Mouse (Mus musculus) heart, postnatal 0 days (tissue): ENCODE results near the gene Lgr5. TPM values are rescaled to one million over a fixed set of nuclear protein-coding genes. Genes with fewer than 3 reads are reported as not detected.

ENCODE experiments used
- ATAC-seq: fragments of 200-750 bp; cut with Nextera tagmentation; 2 replicates; pipeline ENCODE4 v1.8.0; 2017; ENCODE audit warnings: low read depth, moderate number of reproducible peaks, moderate library complexity; ENCODE audit not compliant: insufficient read depth
- DNase-seq: peaks from one replicate; pipeline ENCODE4 v3.0.0-alpha.2; 2016; ENCODE audit warnings: low spot score
- H3K27ac ChIP-seq: fragments of 300-500 bp; sonication (generic); 2 replicates; pipeline ENCODE4 v1.5.1; 2014; ENCODE audit warnings: low read depth, mild to moderate bottlenecking
- H3K27me3 ChIP-seq: fragments of 300-500 bp; sonication (generic); 2 replicates; pipeline ENCODE4 v1.6.1; 2014; ENCODE audit warnings: low read length, mixed read lengths; ENCODE audit not compliant: control insufficient read depth, insufficient read depth
- H3K36me3 ChIP-seq: fragments of 300-500 bp; sonication (generic); replicated peaks from 2 replicates; pipeline ENCODE4 v1.6.1; 2014; ENCODE audit warnings: low read length, mixed read lengths; ENCODE audit not compliant: control insufficient read depth, insufficient read depth
- H3K4me1 ChIP-seq: fragments of 300-500 bp; sonication (generic); 2 replicates; pipeline ENCODE4 v1.6.1; 2014; ENCODE audit warnings: antibody characterized with exemption; ENCODE audit not compliant: control insufficient read depth, insufficient read depth
- H3K4me2 ChIP-seq: fragments of 300-500 bp; sonication (generic); 2 replicates; pipeline ENCODE4 v1.6.1; 2014; ENCODE audit warnings: low read depth, mild to moderate bottlenecking, low read length, moderate library complexity
- H3K4me3 ChIP-seq: fragments of 300-500 bp; sonication (generic); 2 replicates; pipeline ENCODE4 v1.5.1; 2014; ENCODE audit warnings: low read depth, low read length
- H3K9ac ChIP-seq: fragments of 300-500 bp; sonication (generic); replicated peaks from 2 replicates; pipeline ENCODE4 v1.6.1; 2014; ENCODE audit warnings: low read depth, low read length, mixed read lengths
- H3K9me3 ChIP-seq: fragments of 300-500 bp; sonication (generic); replicated peaks from 2 replicates; pipeline ENCODE4 v1.6.1; 2016; ENCODE audit warnings: low read length; ENCODE audit not compliant: control insufficient read depth
- CTCF ChIP-seq: IDR thresholded peaks from 2 replicates; pipeline ENCODE4 v1.5.1; 2016; ENCODE audit warnings: antibody characterized with exemption, control low read depth, low read depth
- EP300 ChIP-seq: IDR thresholded peaks from 2 replicates; pipeline ENCODE4 v1.6.1; 2016; ENCODE audit warnings: antibody characterized with exemption, low read depth
- WGBS: fragments of 180-500 bp; shearing (Covaris S2); extraction: QIAGEN DNeasy Blood & Tissue Kit; methylation state at CpG from one replicate; pipeline ENCODE4 v1.1.7; 2014; 5-methylcytosine and 5-hydroxymethylcytosine counted together
- polyA plus RNA-seq: library from polyadenylated mRNA; unstranded; fragments of >200 nt; fragmentation: Nextera tagmentation; extraction: Ambion mirVana; gene quantifications from 2 replicates; pipeline ENCODE4 v1.2.1, GENCODE M21; 2015
- total RNA-seq: library from RNA; depleted of rRNA; stranded (reverse); fragments of >200 nt; gene quantifications from 2 replicates; pipeline ENCODE4 v1.2.3, GENCODE M21; 2014; ENCODE audit warnings: low replicate concordance

Lgr5 gene
- total and polyA plus RNA-seq, 2 experiments from 2014 or later: 0.08 TPM; not detected in 1

DNA sequence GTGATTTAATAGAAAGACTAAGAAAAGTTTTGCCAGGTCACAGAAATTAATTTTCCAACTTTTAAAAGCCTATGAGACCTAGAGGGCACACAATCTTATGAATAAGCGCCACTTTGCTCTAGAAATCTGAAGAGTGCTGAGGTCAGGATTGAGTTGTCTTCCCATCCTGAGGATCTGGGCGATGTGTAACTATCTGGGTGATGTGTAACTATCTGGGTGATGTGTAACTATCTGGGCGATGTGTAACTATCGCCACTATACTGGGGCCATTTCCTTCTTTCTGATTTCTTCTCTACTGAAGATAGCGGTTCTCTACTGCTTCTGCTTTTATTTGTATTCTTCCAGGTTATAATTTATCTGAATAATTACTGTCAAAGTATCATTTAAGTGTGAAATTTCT is 76.6 kb downstream of the Lgr5 start:
- 83% methylated on average over 5 of the region's 5 CpGs for WGBS
- no peak overlapping the region for H3K27ac ChIP-seq
- no peaks in the 10 kb centered on the region for H3K27me3 ChIP-seq
- no peaks in the 10 kb centered on the region for H3K36me3 ChIP-seq
- TF ChIP-seq CTCF (no peak), EP300 (no peak)
- no peaks in the 10 kb centered on the region for H3K4me1 ChIP-seq
- H3K4me3 ChIP-seq: no peak overlapping the region
- H3K9me3 ChIP-seq: no peaks in the 10 kb centered on the region
- DNase-seq (no peak), ATAC-seq (no peak)
- no peak overlapping the region for H3K9ac ChIP-seq
- H3K4me2 ChIP-seq: no peak overlapping the region

DNA sequence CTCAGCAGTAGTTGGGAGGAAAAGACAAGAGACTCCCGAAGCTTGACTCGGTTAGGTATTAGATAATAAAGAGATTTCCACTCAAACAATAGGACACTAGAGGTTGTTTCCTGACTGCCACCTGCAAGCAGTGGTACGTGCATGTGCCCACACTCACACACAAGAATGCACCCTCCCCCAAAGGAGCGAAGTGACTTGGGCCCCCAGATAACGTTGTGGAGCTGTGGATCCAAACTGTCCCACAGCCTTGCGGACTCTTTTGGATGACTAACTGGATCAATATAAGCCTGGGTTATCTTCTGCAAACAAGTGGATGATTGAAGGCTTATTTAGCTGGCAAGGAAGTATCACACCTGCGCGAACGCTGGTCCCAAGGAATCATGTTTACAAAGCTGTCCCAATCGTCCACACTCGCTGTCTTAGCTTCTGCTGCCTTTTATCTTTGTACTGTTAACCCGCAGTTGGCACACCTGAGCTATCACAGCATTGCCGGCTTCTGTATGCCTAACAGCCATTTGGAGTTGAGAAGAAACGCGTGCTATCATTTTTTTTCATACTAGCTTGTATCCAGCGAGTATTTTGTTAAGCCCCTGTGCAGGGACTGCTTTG is 81.8 kb downstream of the Lgr5 start:
- DNase-seq (no peak), ATAC-seq (no peak)
- no peaks in the 10 kb centered on the region for H3K4me1 ChIP-seq
- H3K9me3 ChIP-seq: no peaks in the 10 kb centered on the region
- H3K9ac ChIP-seq: no peak overlapping the region
- TF ChIP-seq CTCF (no peak), EP300 (no peak)
- H3K4me2 ChIP-seq: no peak overlapping the region
- no peaks in the 10 kb centered on the region for H3K27me3 ChIP-seq
- no peaks in the 10 kb centered on the region for H3K36me3 ChIP-seq
- WGBS: 78% methylated on average over 16 of the region's 16 CpGs
- no peak overlapping the region for H3K27ac ChIP-seq
- H3K4me3 ChIP-seq: no peak overlapping the region

DNA sequence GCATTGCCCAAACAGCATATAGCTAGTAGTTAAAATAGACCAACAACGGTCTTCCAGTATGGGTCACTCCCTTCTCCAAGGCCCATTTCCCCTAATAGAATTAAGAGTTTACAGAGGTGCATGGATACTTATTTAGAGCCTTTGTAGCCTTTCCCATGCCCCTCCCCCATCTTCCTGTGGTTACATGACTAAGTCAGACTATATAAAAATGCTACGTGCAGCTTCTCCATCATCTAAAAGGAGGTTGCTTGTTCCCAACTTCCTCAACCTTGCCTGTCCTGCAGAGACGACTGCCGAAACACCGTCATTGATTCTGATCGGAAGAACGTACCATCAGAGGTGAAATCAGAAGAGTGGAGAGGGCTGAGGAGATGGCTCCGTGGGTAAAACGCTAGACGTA is 82.4 kb downstream of the Lgr5 start:
- H3K9me3 ChIP-seq: no peaks in the 10 kb centered on the region
- WGBS: 78% methylated on average over 10 of the region's 10 CpGs
- DNase-seq (no peak), ATAC-seq (no peak)
- no peak for TF ChIP-seq EP300
- no peak for TF ChIP-seq CTCF
- no peaks in the 10 kb centered on the region for H3K4me1 ChIP-seq
- no peak overlapping the region for H3K4me3 ChIP-seq
- no peaks in the 10 kb centered on the region for H3K36me3 ChIP-seq
- H3K27ac ChIP-seq: no peak overlapping the region
- H3K9ac ChIP-seq: no peak overlapping the region
- H3K27me3 ChIP-seq: no peaks in the 10 kb centered on the region
- H3K4me2 ChIP-seq: no peak overlapping the region

DNA sequence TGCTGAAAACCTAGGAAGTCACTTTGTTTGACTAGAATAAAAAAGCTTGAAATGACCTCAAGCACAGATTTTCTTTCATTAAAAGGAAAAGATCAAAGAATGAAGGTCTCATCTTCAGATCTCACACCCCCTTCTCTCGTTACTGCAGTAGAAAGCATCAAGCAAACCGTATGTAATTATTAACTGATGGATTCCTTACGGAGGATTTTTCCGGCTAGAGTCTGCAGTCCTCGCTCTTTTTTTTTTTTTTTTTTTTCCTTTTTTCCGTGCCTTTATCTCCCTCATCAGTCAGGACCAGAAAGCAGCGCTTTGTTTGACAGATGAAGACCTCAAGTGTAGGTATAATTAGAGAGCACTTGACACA is 93.8 kb downstream of the Lgr5 start:
- no peak overlapping the region for H3K27ac ChIP-seq
- H3K27me3 ChIP-seq: no peaks in the 10 kb centered on the region
- H3K9me3 ChIP-seq: no peaks in the 10 kb centered on the region; the same call in 1 of the 2 replicates
- no peaks in the 10 kb centered on the region for H3K36me3 ChIP-seq
- H3K4me2 ChIP-seq: no peak overlapping the region
- ATAC-seq (no peak), DNase-seq (no peak)
- H3K4me3 ChIP-seq: no peak overlapping the region
- WGBS: 17% methylated on average over 7 of the region's 7 CpGs
- H3K4me1 ChIP-seq: peaks cover 4% of the 10 kb centered on the region; the same call in 1 of the 2 replicates
- TF ChIP-seq CTCF: no peak
- no peak for TF ChIP-seq EP300
- H3K9ac ChIP-seq: no peak overlapping the region

DNA sequence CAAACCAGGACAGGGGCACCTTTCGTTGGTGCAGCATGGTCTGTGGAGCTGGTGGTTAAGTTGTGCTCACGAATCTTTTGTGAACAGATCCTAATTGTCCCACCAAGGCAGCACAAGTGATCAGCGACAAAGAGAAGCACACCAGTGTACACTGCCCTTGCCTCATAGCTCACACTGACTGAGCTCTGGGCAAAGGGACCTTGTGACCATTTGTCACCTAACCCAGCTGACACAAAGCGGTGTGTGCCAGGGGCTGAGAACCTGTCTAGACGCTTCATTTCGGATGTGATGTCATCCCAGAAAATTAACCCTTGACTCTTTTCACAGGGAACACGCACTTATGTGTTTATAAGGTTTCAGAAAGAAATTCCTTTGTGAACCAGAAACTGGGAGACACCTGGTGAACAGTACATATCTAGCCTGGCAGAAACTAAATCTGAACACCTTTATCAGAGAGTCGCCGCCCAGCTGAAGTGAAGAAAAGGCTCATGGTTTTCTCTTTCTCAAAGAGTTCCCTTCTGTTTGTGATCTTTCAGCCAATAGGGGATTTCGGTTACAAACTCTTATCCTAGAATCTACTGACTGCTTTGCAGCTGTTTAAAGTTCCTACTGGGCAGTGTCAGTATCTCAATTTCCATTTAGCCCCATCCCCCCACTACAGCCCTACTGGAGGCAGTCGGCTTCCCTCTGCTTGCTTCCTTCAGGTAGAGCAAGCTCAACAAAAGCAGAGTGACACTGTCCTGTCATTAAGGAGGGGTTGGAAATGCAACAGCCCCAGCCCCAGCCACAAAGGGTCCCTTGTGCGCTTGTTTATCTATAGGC is 94.4 kb downstream of the Lgr5 start:
- ATAC-seq: peak; percentile 30; the same call in 1 of the 2 replicates
- Histone ChIP-seq H3K4me2 (no peak overlapping the region), H3K9me3 (no peaks in the 10 kb centered on the region; the same call in 1 of the 2 replicates), H3K9ac (no peak overlapping the region), H3K4me3 (no peak overlapping the region), H3K36me3 (no peaks in the 10 kb centered on the region), H3K27me3 (no peaks in the 10 kb centered on the region), H3K27ac (no peak overlapping the region), H3K4me1 (peaks cover 4% of the 10 kb centered on the region; the same call in 1 of the 2 replicates)
- WGBS: 33% methylated on average over 12 of the region's 12 CpGs
- DNase-seq: no peak
- TF ChIP-seq CTCF: no peak
- no peak for TF ChIP-seq EP300
